Mouse (Mus musculus): ENCODE results near the gene Pik3c2g.

DNA sequence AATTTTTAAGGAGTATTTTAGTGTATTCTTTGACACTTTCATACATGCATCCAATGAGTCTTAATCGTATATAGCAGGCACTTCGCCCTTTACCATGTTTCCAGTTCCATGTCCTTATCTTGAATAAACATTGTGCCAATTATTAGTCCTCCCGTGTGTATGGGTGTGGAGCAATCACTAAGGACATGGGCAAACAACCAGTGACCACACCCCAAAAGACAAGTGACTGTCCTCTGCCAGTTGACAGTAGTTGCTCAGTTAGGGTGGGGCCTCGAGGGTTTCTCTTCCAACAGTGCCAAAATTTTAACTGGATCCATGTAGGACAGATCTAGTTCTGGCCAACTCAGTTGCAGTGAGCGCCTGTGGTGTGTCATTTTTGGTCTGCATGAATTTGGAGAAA is 341.7 kb downstream of the Pik3c2g start:
- TF ChIP-seq CTCF (IDR thresholded peaks at IDR 0.05) = no peak
- no peak for TF ChIP-seq POLR2A (IDR thresholded peaks at IDR 0.05; ENCODE audit: insufficient read depth, low read depth, low read length)
